Mouse (Mus musculus): ENCODE results near the gene Gm4175. TPM values are rescaled to one million over a fixed set of nuclear protein-coding genes. Genes with fewer than 3 reads are reported as not detected.

Gm4175 gene
- total RNA-seq (2023), result not detected

GRCm38 (mm10) chr7:21761375-21761774 is at the start of gene Gm4175:
Gene Gm4175 (minus strand): TSS chr7:21761475.

GRCm38 (mm10) chr7:21796628-21797027 is 35.4 kb upstream of the Gm4175 start, which contains the start of gene Gm4177:
Gene Gm4177 (minus strand): TSS chr7:21796728.

Other genes starting within 250 kb of the Gm4175 start
- gene Vmn1r130, start 249.7 kb downstream of the Gm4175 start, total RNA-seq (2023), result not detected
- not detected for gene Vmn1r131, start 215.4 kb downstream of the Gm4175 start, total RNA-seq (2023)
- not detected for gene Vmn1r132, start 147.4 kb downstream of the Gm4175 start, total RNA-seq (2023)
- gene Gm4177, start 35.3 kb upstream of the Gm4175 start, total RNA-seq (2023), result not detected
- gene Vmn1r135, start 70.9 kb upstream of the Gm4175 start, total RNA-seq (2023), result not detected
- not detected for gene Gm5725, start 82.8 kb upstream of the Gm4175 start, total RNA-seq (2023)
- gene Gm5891, start 159.8 kb upstream of the Gm4175 start, total RNA-seq (2023), result not detected
- not detected for gene Vmn1r137, start 233.1 kb upstream of the Gm4175 start, total RNA-seq (2023)

All from neutrophil, adult 83 days (primary cell).